10 mouse cellular contexts compared by ENCODE assay signal in the genomic region with DNA sequence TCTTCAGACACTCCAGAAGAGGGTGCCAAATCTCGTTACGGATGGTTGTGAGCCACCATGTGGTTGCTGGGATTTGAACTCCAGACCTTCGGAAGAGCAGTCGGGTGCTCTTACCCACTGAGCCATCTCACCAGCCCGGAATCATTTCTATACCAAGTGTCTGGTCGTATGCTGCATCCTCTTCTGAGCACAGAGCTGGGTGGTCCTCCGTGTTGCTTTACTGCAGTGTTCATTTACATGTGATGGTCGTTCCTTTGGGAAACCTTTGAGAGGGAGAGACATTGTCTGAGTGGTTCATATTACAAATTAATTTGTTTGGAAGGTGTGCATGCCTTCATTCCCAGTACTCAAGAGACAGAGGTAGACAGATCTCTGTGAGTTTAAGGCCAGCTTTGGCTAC. TPM values are rescaled to one million over a fixed set of nuclear protein-coding genes. Genes with fewer than 3 reads are reported as not detected.
DNase-seq lines count a peak whose midpoint lies in the region; ATAC-seq and TF ChIP-seq lines count a peak whose summit lies in the region.
"Not testable (repeated sequence)": the region's sequence is repeated elsewhere in the genome, so short reads cannot be mapped to it uniquely, and the experiment has no call there.
"Had no signal": no experiment of that assay in that cellular context is flagged by ENCODE, and none has a peak within 500 bp of the region (broad histone marks: within the 10 kb centered on the region; RNA-seq: fewer than 3 reads in every experiment).

No protein-coding gene starts in this region.

- ATAC-seq in embryonic facial prominence, embryonic 12.5 days (ENCODE audit: insufficient number of reproducible peaks, insufficient read depth, low FRiP score, low TSS enrichment); heart, embryonic 12.5 days (ENCODE audit: insufficient number of reproducible peaks, low FRiP score); intestine, embryonic 16.5 days; liver, embryonic 11.5 days (replicated peaks; ENCODE audit: low FRiP score); lung, embryonic 15.5 days (ENCODE audit: borderline replicate concordance, extremely low read depth, low FRiP score, low TSS enrichment): not testable (repeated sequence)

- TF ChIP-seq POLR2A in ES-Bruce4 (IDR thresholded peaks at IDR 0.05; ENCODE audit: insufficient read depth, low read length): not testable (repeated sequence)

- H3K9me3 ChIP-seq in ES-Bruce4 (replicated peaks; ENCODE audit: control insufficient read depth, insufficient read depth, low read length, poor library complexity, severe bottlenecking); embryonic facial prominence, embryonic 12.5 days; heart, embryonic 12.5 days (replicated peaks); intestine, embryonic 16.5 days (ENCODE audit: control insufficient read depth, low read length); limb, embryonic 10.5 days (replicated peaks); liver, embryonic 11.5 days (ENCODE audit: control insufficient read depth, low read length); lung, embryonic 15.5 days: not testable (repeated sequence)

- peak overlapping the region; percentile 14 for H3K4me2 ChIP-seq in embryonic facial prominence, embryonic 12.5 days (replicated peaks)
- 0 out of 2 replicates have a peak overlapping the region, but pooled peaks have one; percentile 41 for H3K4me2 ChIP-seq in heart, embryonic 12.5 days
- not testable (repeated sequence) for H3K4me2 ChIP-seq in intestine, embryonic 16.5 days (ENCODE audit: low read depth, low read length)
- H3K4me2 ChIP-seq in liver, embryonic 11.5 days: peak overlapping the region; percentile 29; the same call in 1 of the 2 replicates
- H3K4me2 ChIP-seq in lung, embryonic 15.5 days: peak overlapping the region; percentile 27

- peak overlapping the region; percentile 46 for H3K9ac ChIP-seq in ES-Bruce4 (ENCODE audit: low read depth, poor library complexity, severe bottlenecking)
- not testable (repeated sequence) for H3K9ac ChIP-seq in embryonic facial prominence, embryonic 12.5 days; heart, embryonic 12.5 days; lung, embryonic 15.5 days
- H3K9ac ChIP-seq in intestine, embryonic 16.5 days (ENCODE audit: low read depth, low read length): peak overlapping the region; percentile 10; the same call in 1 of the 2 replicates
- H3K9ac ChIP-seq in liver, embryonic 11.5 days (ENCODE audit: low read depth, low read length): peak overlapping the region; percentile 34; the same call in 1 of the 2 replicates

- not testable (repeated sequence) for TF ChIP-seq EP300 in ES-Bruce4 (IDR thresholded peaks at IDR 0.05; ENCODE audit: insufficient read depth, low read depth, low read length)

- H3K27me3 ChIP-seq in ES-Bruce4 (ENCODE audit: control insufficient read depth, insufficient read depth, low read length, poor library complexity, severe bottlenecking); embryonic facial prominence, embryonic 12.5 days; heart, embryonic 12.5 days (replicated peaks); intestine, embryonic 16.5 days (replicated peaks; ENCODE audit: control insufficient read depth, insufficient read depth, low read length); limb, embryonic 10.5 days (ENCODE audit: low read depth, poor library complexity, severe bottlenecking); liver, embryonic 11.5 days (replicated peaks; ENCODE audit: control insufficient read depth, insufficient read depth, low read length); lung, embryonic 15.5 days: not testable (repeated sequence)

- 71% methylated on average over 8 of the region's 8 CpGs for WGBS in embryonic facial prominence, embryonic 12.5 days
- WGBS in heart, embryonic 12.5 days: 76% methylated on average over 8 of the region's 8 CpGs
- WGBS in intestine, embryonic 16.5 days: 72% methylated on average over 6 of the region's 8 CpGs
- WGBS in limb, embryonic 10.5 days: 78% methylated on average over 8 of the region's 8 CpGs
- WGBS in liver, embryonic 11.5 days: 69% methylated on average over 6 of the region's 8 CpGs
- WGBS in lung, embryonic 15.5 days: 72% methylated on average over 8 of the region's 8 CpGs

- peak overlapping the region; percentile 83 for H3K27ac ChIP-seq in ES-Bruce4 (ENCODE audit: insufficient read depth, low read length)
- not testable (repeated sequence) for H3K27ac ChIP-seq in embryonic facial prominence, embryonic 12.5 days; heart, embryonic 12.5 days (ENCODE audit: poor library complexity, severe bottlenecking); liver, embryonic 11.5 days (ENCODE audit: low read depth, low read length); lung, embryonic 15.5 days
- peak overlapping the region; percentile 45; the same call in 1 of the 2 replicates for H3K27ac ChIP-seq in intestine, embryonic 16.5 days (ENCODE audit: low read length)
- H3K27ac ChIP-seq in limb, embryonic 10.5 days: peak overlapping the region; percentile 82

- DNase-seq in limb, embryonic 10.5 days (ENCODE audit: low spot score); liver, embryonic 11.5 days (ENCODE audit: low spot score): not testable (repeated sequence)

- not testable (repeated sequence) for H3K4me1 ChIP-seq in ES-Bruce4 (ENCODE audit: control insufficient read depth, insufficient read depth, low read length); embryonic facial prominence, embryonic 12.5 days; intestine, embryonic 16.5 days (ENCODE audit: control insufficient read depth, insufficient read depth, low read length); lung, embryonic 15.5 days
- peaks cover 11% of the 10 kb centered on the region for H3K4me1 ChIP-seq in heart, embryonic 12.5 days (replicated peaks)
- H3K4me1 ChIP-seq in limb, embryonic 10.5 days: peaks cover 19% of the 10 kb centered on the region
- peaks cover 14% of the 10 kb centered on the region for H3K4me1 ChIP-seq in liver, embryonic 11.5 days (replicated peaks; ENCODE audit: control insufficient read depth, insufficient read depth, low read length)

- H3K4me3 ChIP-seq in ES-Bruce4 (ENCODE audit: low read depth, low read length); embryonic facial prominence, embryonic 12.5 days; heart, embryonic 12.5 days; intestine, embryonic 16.5 days (ENCODE audit: low read length); limb, embryonic 10.5 days; liver, embryonic 11.5 days (ENCODE audit: low read depth, low read length); lung, embryonic 15.5 days: not testable (repeated sequence)

- H3K36me3 ChIP-seq in ES-Bruce4 (ENCODE audit: control insufficient read depth, insufficient read depth, low read length, poor library complexity, severe bottlenecking); embryonic facial prominence, embryonic 12.5 days; heart, embryonic 12.5 days; intestine, embryonic 16.5 days (ENCODE audit: control insufficient read depth, insufficient read depth, low read length); limb, embryonic 10.5 days; liver, embryonic 11.5 days (ENCODE audit: control insufficient read depth, insufficient read depth, low read length); lung, embryonic 15.5 days: not testable (repeated sequence)

- TF ChIP-seq CTCF in ES-Bruce4 (IDR thresholded peaks at IDR 0.05; ENCODE audit: low read depth, low read length): not testable (repeated sequence)

RNA-seq across cellular contexts. Expression of a gene that starts 47.9 kb away (rescaled TPM):
- 15.9 and 17.9 TPM in 2 replicates for polyA plus RNA-seq in ES-Bruce4 (2011; ENCODE audit: insufficient read depth, insufficient read length, low read depth, missing spikeins)
- 0.64 and 0.99 TPM in 2 replicates for polyA plus RNA-seq in embryonic facial prominence, embryonic 12.5 days (2016; fragmentation: Nextera tagmentation; extraction: Ambion mirVana)
- 0.27 and 0.45 TPM in 2 replicates for polyA plus RNA-seq in heart, embryonic 12.5 days (2016; fragmentation: Nextera tagmentation; extraction: Ambion mirVana)
- polyA plus RNA-seq in intestine, embryonic 16.5 days (2015; fragmentation: Nextera tagmentation; extraction: Ambion mirVana): 0.53 and 0.70 TPM in 2 replicates
- polyA plus RNA-seq in limb, embryonic 10.5 days (2016; fragmentation: Nextera tagmentation; extraction: Ambion mirVana): 0.16 and 0.33 TPM in 2 replicates
- polyA plus RNA-seq in liver, embryonic 11.5 days (2014; fragmentation: Nextera tagmentation; extraction: Ambion mirVana): 0.32 and 0.48 TPM in 2 replicates
- 0.46 and 0.54 TPM in 2 replicates for polyA plus RNA-seq in lung, embryonic 15.5 days (2015; fragmentation: Nextera tagmentation; extraction: Ambion mirVana)
- polyA plus RNA-seq: C2C12; G1E; hindbrain, embryonic 10.5 days had no signal

RNA-seq across cellular contexts. Expression of a gene that starts 48.0 kb away (rescaled TPM):
- polyA plus RNA-seq in ES-Bruce4 (2011; ENCODE audit: insufficient read depth, insufficient read length, low read depth, missing spikeins): 30.9 and 31.0 TPM in 2 replicates
- polyA plus RNA-seq in embryonic facial prominence, embryonic 12.5 days (2016; fragmentation: Nextera tagmentation; extraction: Ambion mirVana): 10.6 TPM in 2 replicates
- 10.8 and 11.5 TPM in 2 replicates for polyA plus RNA-seq in heart, embryonic 12.5 days (2016; fragmentation: Nextera tagmentation; extraction: Ambion mirVana)
- 4.7 and 5.3 TPM in 2 replicates for polyA plus RNA-seq in intestine, embryonic 16.5 days (2015; fragmentation: Nextera tagmentation; extraction: Ambion mirVana)
- polyA plus RNA-seq in limb, embryonic 10.5 days (2016; fragmentation: Nextera tagmentation; extraction: Ambion mirVana): 11.5 and 15.4 TPM in 2 replicates
- 5.0 and 5.5 TPM in 2 replicates for polyA plus RNA-seq in liver, embryonic 11.5 days (2014; fragmentation: Nextera tagmentation; extraction: Ambion mirVana)
- 9.0 and 11.3 TPM in 2 replicates for polyA plus RNA-seq in lung, embryonic 15.5 days (2015; fragmentation: Nextera tagmentation; extraction: Ambion mirVana)
